Mouse (Mus musculus): ENCODE measurements around the gene Acot7. TPM values are rescaled to one million over a fixed set of nuclear protein-coding genes. Genes with fewer than 3 reads are reported as not detected.

The Acot7 gene
- polyA plus RNA-seq, 1 experiment from 2014 or later, result 276 TPM

Other genes with a start within 250 kb of the Acot7 start
- gene Dnajc11, start 244.4 kb upstream of the Acot7 start, polyA plus RNA-seq (2014; fragmentation: Nextera tagmentation; extraction: Ambion mirVana), result 69.2 and 75.2 TPM in 2 replicates
- 23.1 and 31.2 TPM in 2 replicates for gene Thap3, start 189.1 kb upstream of the Acot7 start, polyA plus RNA-seq (2014; fragmentation: Nextera tagmentation; extraction: Ambion mirVana)
- 16.9 and 19.0 TPM in 2 replicates for gene Phf13, start 181.9 kb upstream of the Acot7 start, polyA plus RNA-seq (2014; fragmentation: Nextera tagmentation; extraction: Ambion mirVana)
- gene Klhl21, start 169.3 kb upstream of the Acot7 start, polyA plus RNA-seq (2014; fragmentation: Nextera tagmentation; extraction: Ambion mirVana), result 1.5 and 1.6 TPM in 2 replicates
- 19.7 and 21.8 TPM in 2 replicates for gene Zbtb48, start 150.5 kb upstream of the Acot7 start, polyA plus RNA-seq (2014; fragmentation: Nextera tagmentation; extraction: Ambion mirVana)
- gene Tas1r1, start 139.6 kb upstream of the Acot7 start, polyA plus RNA-seq (2014; fragmentation: Nextera tagmentation; extraction: Ambion mirVana), result 1.2 and 1.3 TPM in 2 replicates
- gene Nol9, start 138.8 kb upstream of the Acot7 start, polyA plus RNA-seq (2014; fragmentation: Nextera tagmentation; extraction: Ambion mirVana), result 21.1 and 25.8 TPM in 2 replicates
- 7.0 and 8.0 TPM in 2 replicates for gene Plekhg5, start 105.6 kb upstream of the Acot7 start, polyA plus RNA-seq (2014; fragmentation: Nextera tagmentation; extraction: Ambion mirVana)
- 0.54 and 1.2 TPM in 2 replicates for gene Tnfrsf25, start 62.2 kb upstream of the Acot7 start, polyA plus RNA-seq (2014; fragmentation: Nextera tagmentation; extraction: Ambion mirVana)
- not detected in 2 replicates for gene Espn, start 25.8 kb upstream of the Acot7 start, polyA plus RNA-seq (2014; fragmentation: Nextera tagmentation; extraction: Ambion mirVana)
- not detected in 2 replicates for gene Hes2, start 19.3 kb upstream of the Acot7 start, polyA plus RNA-seq (2014; fragmentation: Nextera tagmentation; extraction: Ambion mirVana)
- gene Gpr153, start 96.1 kb downstream of the Acot7 start, polyA plus RNA-seq (2014; fragmentation: Nextera tagmentation; extraction: Ambion mirVana), result 14.0 and 15.2 TPM in 2 replicates
- gene Hes3, start 113.5 kb downstream of the Acot7 start, polyA plus RNA-seq (2014; fragmentation: Nextera tagmentation; extraction: Ambion mirVana), result 0.39 and 1.2 TPM in 2 replicates
- gene Icmt, start 119.1 kb downstream of the Acot7 start, polyA plus RNA-seq (2014; fragmentation: Nextera tagmentation; extraction: Ambion mirVana), result 14.9 and 23.7 TPM in 2 replicates
- 4.2 and 6.9 TPM in 2 replicates for gene Rnf207, start 140.9 kb downstream of the Acot7 start, polyA plus RNA-seq (2014; fragmentation: Nextera tagmentation; extraction: Ambion mirVana)
- gene Rpl22, start 147.6 kb downstream of the Acot7 start, polyA plus RNA-seq (2014; fragmentation: Nextera tagmentation; extraction: Ambion mirVana), result 165 and 174 TPM in 2 replicates
- gene Chd5, start 160.5 kb downstream of the Acot7 start, polyA plus RNA-seq (2014; fragmentation: Nextera tagmentation; extraction: Ambion mirVana), result 38.4 and 53.5 TPM in 2 replicates

Measured in midbrain, embryonic 14.5 days (tissue).